Mouse (Mus musculus): ENCODE measurements around the gene Reln. TPM values are rescaled to one million over a fixed set of nuclear protein-coding genes. Genes with fewer than 3 reads are reported as not detected.

Gene Reln
- polyA plus RNA-seq, 1 experiment, result 164 TPM

DNA sequence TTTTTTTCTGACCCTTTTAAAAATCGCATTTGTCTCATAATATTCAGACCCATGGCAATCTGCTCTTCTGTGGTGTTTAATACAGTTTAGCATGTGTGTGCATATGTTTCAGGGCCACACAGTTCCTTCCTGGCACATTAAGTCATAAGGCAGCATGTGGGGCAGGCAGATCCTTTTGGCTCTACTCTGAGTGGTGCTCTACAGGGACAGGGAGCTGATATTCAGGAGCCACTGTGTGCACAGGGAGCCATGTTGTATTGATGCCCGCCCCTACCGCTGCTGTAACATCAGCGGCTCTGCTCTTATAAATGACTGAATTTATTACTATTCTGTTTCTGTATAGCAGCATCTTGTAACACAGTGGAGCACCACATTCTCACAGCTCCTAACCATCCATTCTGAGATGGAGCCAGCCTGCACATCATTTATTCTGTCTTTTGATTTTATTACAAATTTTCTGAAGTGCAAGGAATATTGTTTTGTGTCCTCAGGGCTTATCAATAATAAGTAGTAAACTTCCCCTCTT, 410.3 kb downstream of the Reln start:
- Histone ChIP-seq H3K4me1 (ENCODE audit: control insufficient read depth, insufficient read depth, low read length) (no peaks in the 10 kb centered on the region; the same call in 1 of the 2 replicates), H3K4me3 (ENCODE audit: insufficient read depth, low read depth, low read length) (no peak overlapping the region), H3K27ac (ENCODE audit: insufficient read depth, low read depth, low read length) (no peak overlapping the region)
- 86% methylated on average over 4 of the region's 4 CpGs for WGBS
- TF ChIP-seq POLR2A (IDR thresholded peaks at IDR 0.05; ENCODE audit: insufficient read depth, low read depth, low read length) (no peak), CTCF (IDR thresholded peaks at IDR 0.05; ENCODE audit: insufficient read depth, low read depth, low read length) (no peak)

GRCm38 (mm10) chr5:21933340-21934075, 411.0 kb downstream of the Reln start:
- H3K4me3 ChIP-seq (ENCODE audit: insufficient read depth, low read depth, low read length), result no peak overlapping the region
- no peaks in the 10 kb centered on the region; the same call in 1 of the 2 replicates for H3K4me1 ChIP-seq (ENCODE audit: control insufficient read depth, insufficient read depth, low read length)
- TF ChIP-seq POLR2A (IDR thresholded peaks at IDR 0.05; ENCODE audit: insufficient read depth, low read depth, low read length), result no peak
- 63% methylated on average over 8 of the region's 8 CpGs for WGBS
- H3K27ac ChIP-seq (ENCODE audit: insufficient read depth, low read depth, low read length), result no peak overlapping the region

DNA sequence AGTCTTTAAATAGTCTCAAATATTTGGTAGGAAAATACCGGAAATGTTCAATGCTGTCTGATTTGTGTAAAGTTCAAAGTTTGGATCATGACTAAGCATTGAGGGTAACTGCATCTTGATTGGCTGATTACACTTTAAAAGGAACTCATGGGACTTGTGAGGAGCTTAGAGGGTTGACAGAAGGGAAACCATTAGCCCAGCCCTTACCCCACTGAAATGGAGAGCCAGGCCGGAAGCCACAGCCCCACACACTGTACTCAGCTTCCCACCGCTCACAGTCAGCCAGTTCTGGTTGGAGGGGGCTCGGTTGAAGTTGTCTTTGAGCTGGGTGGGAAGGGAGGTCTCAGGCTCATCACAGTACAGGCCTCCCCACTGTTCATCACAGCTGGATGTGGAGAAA, 413.4 kb downstream of the Reln start:
- no peak overlapping the region for H3K4me3 ChIP-seq (ENCODE audit: insufficient read depth, low read depth, low read length)
- TF ChIP-seq POLR2A (IDR thresholded peaks at IDR 0.05; ENCODE audit: insufficient read depth, low read depth, low read length), result no peak
- TF ChIP-seq CTCF (IDR thresholded peaks at IDR 0.05; ENCODE audit: insufficient read depth, low read depth, low read length), result no peak
- 76% methylated on average over 4 of the region's 4 CpGs for WGBS

DNA sequence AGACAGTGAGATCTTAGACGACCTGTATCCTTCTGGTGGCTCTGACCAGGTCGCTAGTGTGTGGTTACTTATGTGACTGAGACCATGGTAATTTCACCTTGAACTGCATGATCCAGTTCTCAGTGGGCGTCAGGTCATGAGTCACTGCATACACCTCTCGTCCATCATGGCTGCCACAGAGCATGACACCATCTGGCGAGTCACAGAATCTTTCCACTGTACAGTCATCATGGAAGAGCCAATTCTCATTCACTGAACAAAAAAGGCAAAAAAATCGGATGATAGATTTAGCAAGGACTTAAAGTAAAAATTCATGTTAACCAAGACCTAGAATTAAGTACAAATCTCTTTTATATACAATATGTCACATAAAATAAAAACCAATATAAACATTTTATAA, 424.2 kb downstream of the Reln start:
- no peak overlapping the region for H3K4me3 ChIP-seq (ENCODE audit: insufficient read depth, low read depth, low read length)
- 90% methylated on average over 6 of the region's 6 CpGs for WGBS
- no peak overlapping the region for H3K27ac ChIP-seq (ENCODE audit: insufficient read depth, low read depth, low read length)
- no peaks in the 10 kb centered on the region for H3K4me1 ChIP-seq (ENCODE audit: control insufficient read depth, insufficient read depth, low read length)
- TF ChIP-seq CTCF (IDR thresholded peaks at IDR 0.05; ENCODE audit: insufficient read depth, low read depth, low read length) (no peak), POLR2A (IDR thresholded peaks at IDR 0.05; ENCODE audit: insufficient read depth, low read depth, low read length) (no peak)

More for the DNA sequence above, 413.4 kb downstream of the Reln start:
- H3K4me1 ChIP-seq (ENCODE audit: control insufficient read depth, insufficient read depth, low read length), result no peaks in the 10 kb centered on the region; the same call in 1 of the 2 replicates
- no peak overlapping the region for H3K27ac ChIP-seq (ENCODE audit: insufficient read depth, low read depth, low read length)

DNA sequence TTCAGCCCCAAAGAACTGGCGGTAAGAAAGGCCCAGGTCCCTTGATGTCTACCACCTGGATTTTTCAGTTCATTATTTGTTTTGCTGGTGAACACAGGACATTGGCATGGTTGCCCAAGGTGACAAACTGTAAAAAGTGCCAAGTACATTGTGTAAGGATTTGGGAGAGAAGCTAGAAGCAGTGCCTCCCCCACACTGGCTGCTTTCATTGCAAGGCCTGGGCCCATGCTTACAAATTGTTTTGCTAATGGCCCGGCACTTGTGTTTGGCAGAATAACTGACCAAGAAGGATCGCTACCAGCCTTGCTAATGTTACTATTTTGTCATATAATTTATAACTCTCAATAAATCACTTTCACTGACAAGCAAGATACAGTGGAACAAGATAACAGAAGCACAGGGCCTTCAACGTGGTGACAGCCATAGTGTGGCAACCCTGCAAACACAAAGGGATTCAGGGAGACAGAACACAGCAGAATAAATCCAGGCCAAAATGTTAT, 425.2 kb downstream of the Reln start:
- no peaks in the 10 kb centered on the region for H3K4me1 ChIP-seq (ENCODE audit: control insufficient read depth, insufficient read depth, low read length)
- H3K4me3 ChIP-seq (ENCODE audit: insufficient read depth, low read depth, low read length), result no peak overlapping the region
- WGBS, result 80% methylated on average over 4 of the region's 4 CpGs
- H3K27ac ChIP-seq (ENCODE audit: insufficient read depth, low read depth, low read length), result no peak overlapping the region
- TF ChIP-seq POLR2A (IDR thresholded peaks at IDR 0.05; ENCODE audit: insufficient read depth, low read depth, low read length) (no peak), CTCF (IDR thresholded peaks at IDR 0.05; ENCODE audit: insufficient read depth, low read depth, low read length) (no peak)

GRCm38 (mm10) chr5:21915973-21916372, 428.5 kb downstream of the Reln start:
- no peak for TF ChIP-seq CTCF (IDR thresholded peaks at IDR 0.05; ENCODE audit: insufficient read depth, low read depth, low read length)
- no peak for TF ChIP-seq POLR2A (IDR thresholded peaks at IDR 0.05; ENCODE audit: insufficient read depth, low read depth, low read length)
- no peaks in the 10 kb centered on the region for H3K4me1 ChIP-seq (ENCODE audit: control insufficient read depth, insufficient read depth, low read length)
- no peak overlapping the region for H3K4me3 ChIP-seq (ENCODE audit: insufficient read depth, low read depth, low read length)
- no peak overlapping the region for H3K27ac ChIP-seq (ENCODE audit: insufficient read depth, low read depth, low read length)

DNA sequence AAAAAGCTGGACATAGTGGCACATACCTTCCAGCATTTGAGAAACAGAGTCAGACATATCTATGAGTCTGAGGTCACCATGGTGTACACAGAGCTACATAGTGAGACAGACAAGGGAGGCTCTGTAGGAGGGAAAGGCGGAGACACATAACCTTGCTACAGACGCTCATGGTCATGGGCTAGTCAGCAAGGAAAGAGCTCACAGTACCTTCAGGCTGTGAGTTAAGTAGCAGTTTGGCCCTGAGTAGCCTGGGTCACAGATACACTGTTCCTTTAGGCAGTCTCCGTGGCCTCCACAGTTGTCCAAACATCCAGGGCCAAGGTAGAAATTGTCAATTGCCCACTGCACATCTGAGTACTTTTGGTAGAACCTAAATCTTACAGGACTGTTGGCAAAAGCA, 429.7 kb downstream of the Reln start:
- Histone ChIP-seq H3K4me1 (ENCODE audit: control insufficient read depth, insufficient read depth, low read length) (no peaks in the 10 kb centered on the region), H3K4me3 (ENCODE audit: insufficient read depth, low read depth, low read length) (no peak overlapping the region), H3K27ac (ENCODE audit: insufficient read depth, low read depth, low read length) (no peak overlapping the region)
- 87% methylated on average over 3 of the region's 3 CpGs for WGBS
- TF ChIP-seq POLR2A (IDR thresholded peaks at IDR 0.05; ENCODE audit: insufficient read depth, low read depth, low read length), result no peak
- TF ChIP-seq CTCF (IDR thresholded peaks at IDR 0.05; ENCODE audit: insufficient read depth, low read depth, low read length), result no peak

DNA sequence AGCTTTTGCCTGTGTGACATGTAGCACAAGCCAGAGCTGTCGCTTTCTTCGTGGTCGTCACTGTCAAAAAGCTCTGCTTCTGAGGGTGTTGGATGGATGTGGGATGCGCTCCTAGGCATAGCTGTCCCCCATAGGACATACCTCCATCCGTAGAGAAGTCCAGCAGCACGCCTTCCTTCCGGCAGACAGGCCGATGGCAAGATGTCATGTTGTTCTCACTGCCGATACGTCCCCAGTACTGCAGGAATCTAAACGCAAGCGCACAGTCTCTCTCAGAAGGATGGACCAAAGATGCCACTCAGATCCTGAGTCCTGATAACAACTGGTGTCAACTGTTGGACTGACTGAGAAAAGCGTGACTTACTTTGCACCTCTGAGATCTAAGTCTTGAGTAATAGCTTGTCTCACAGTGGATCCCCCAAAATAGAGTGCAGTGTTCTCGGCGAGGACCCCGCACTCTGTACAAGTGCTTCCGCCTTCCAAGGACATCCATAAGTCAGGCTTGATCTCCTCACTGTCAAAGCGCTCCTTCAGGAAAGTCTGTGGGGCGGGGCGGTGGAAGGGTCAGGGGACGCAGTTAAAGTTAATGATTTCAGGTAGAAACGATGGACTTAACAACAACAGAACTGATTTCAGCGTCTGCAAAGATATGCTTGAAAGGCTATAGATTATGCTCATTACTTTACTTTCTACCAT, 431.5 kb downstream of the Reln start:
- Histone ChIP-seq H3K4me1 (ENCODE audit: control insufficient read depth, insufficient read depth, low read length) (no peaks in the 10 kb centered on the region), H3K27ac (ENCODE audit: insufficient read depth, low read depth, low read length) (no peak overlapping the region), H3K4me3 (ENCODE audit: insufficient read depth, low read depth, low read length) (no peak overlapping the region)
- no peak for TF ChIP-seq POLR2A (IDR thresholded peaks at IDR 0.05; ENCODE audit: insufficient read depth, low read depth, low read length)
- no peak for TF ChIP-seq CTCF (IDR thresholded peaks at IDR 0.05; ENCODE audit: insufficient read depth, low read depth, low read length)
- 93% methylated on average over 23 of the region's 23 CpGs for WGBS

DNA sequence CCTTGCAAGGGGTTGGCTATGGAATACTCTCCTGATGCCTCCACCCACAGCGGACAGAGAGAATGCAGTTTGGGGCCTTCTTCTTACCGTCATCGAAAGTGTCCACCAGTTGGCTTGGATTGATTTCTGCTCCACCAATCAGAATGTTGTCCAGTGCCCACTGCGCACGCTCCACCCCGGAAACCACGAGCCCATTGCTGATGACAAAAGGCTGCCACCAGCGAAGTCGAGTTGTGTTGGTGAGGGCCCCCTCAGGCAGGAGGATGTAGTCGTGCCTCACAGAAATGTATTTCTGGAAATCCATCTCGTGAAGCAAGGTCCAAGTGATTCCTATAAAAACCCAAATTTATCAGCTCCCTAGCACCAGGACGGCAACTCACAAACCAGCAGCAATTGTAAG, 433.8 kb downstream of the Reln start:
- WGBS, result 96% methylated on average over 12 of the region's 12 CpGs
- no peak for TF ChIP-seq POLR2A (IDR thresholded peaks at IDR 0.05; ENCODE audit: insufficient read depth, low read depth, low read length)
- TF ChIP-seq CTCF (IDR thresholded peaks at IDR 0.05; ENCODE audit: insufficient read depth, low read depth, low read length), result no peak

More for the DNA sequence above, 433.8 kb downstream of the Reln start:
- Histone ChIP-seq H3K4me1 (ENCODE audit: control insufficient read depth, insufficient read depth, low read length) (no peaks in the 10 kb centered on the region), H3K4me3 (ENCODE audit: insufficient read depth, low read depth, low read length) (no peak overlapping the region), H3K27ac (ENCODE audit: insufficient read depth, low read depth, low read length) (no peak overlapping the region)
